Mouse (Mus musculus): ENCODE data around the gene Gm525.

DNA sequence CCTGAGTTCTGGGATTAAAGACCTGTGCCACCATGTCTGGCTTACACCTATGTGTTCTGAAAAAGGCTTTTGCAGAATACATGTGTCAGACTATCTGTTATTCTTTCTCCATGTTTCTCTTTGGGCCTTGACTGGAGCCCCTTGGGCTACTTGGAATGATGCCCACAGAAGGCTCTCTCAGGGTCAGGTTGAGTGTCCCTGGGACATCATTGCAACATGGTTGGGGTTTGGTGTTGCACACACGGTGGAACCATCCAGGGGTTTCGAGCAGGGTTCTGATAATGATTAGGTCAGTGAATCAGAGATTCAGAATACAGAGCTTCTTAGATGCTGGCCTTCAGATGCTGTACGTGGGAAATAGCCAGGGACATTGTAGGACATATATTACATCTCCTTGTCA is 4.7 kb downstream of the Gm525 start:
- no peak for TF ChIP-seq POLR2A (IDR thresholded peaks at IDR 0.05; ENCODE audit: low read depth, low read length)
- TF ChIP-seq CTCF (IDR thresholded peaks at IDR 0.05; ENCODE audit: extremely low read depth, insufficient read length, insufficient replicate concordance, low read depth, low read length), result no peak
